Mouse (Mus musculus): Measurements from ENCODE around the gene 4931406P16Rik.

DNA sequence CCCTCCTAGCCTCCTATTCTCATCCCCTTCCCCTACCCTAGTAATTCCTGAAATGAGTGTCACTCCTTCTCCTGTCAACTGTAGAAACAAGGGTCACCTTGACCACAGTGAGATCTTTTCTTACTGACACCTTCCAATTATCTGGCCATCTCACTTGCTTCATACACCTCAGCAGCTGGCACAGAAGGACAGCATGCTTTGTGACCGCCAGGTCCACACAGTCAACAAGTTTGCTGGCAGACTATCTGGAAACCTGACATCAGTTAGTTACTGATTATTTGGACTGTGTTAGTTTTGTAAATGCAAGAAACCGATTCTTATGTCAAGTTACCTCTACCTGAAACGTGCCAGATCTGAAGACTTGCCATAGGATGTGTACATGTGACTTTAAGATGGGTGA is 17.2 kb downstream of the 4931406P16Rik start:
- TF ChIP-seq CTCF (IDR thresholded peaks at IDR 0.05; ENCODE audit: borderline replicate concordance, insufficient read depth, low read depth, low read length): no peak
- no peak for TF ChIP-seq POLR2A (IDR thresholded peaks at IDR 0.05; ENCODE audit: borderline replicate concordance, insufficient read depth, low read length)
